Mouse (Mus musculus) stomach, embryonic 16.5 days (tissue): ENCODE results near the gene Zfp280b. TPM values are rescaled to one million over a fixed set of nuclear protein-coding genes. Genes with fewer than 3 reads are reported as not detected.
A peak's percentile ranks its signal among the peaks of the same experiment; 100 is the strongest.
"Not testable (repeated sequence)": the region's sequence is repeated elsewhere in the genome, so short reads cannot be mapped to it uniquely, and the experiment has no call there.

ENCODE experiments used
- ATAC-seq: fragments of 200-750 bp; cut with Nextera tagmentation; 2 replicates; pipeline ENCODE4 v1.8.0; 2017; ENCODE audit warnings: moderate number of reproducible peaks, moderate TSS enrichment; ENCODE audit not compliant: insufficient read depth, low FRiP score
- H3K27ac ChIP-seq: fragments of 300-500 bp; sonication (generic); 2 replicates; pipeline ENCODE4 v1.5.1; 2014; ENCODE audit warnings: low read length
- H3K27me3 ChIP-seq: fragments of 300-500 bp; sonication (generic); 2 replicates; pipeline ENCODE4 v1.6.1; 2014; ENCODE audit warnings: low read length, control low read depth, mixed read lengths; ENCODE audit not compliant: control insufficient read depth, insufficient read depth
- H3K36me3 ChIP-seq: fragments of 300-500 bp; sonication (generic); 2 replicates; pipeline ENCODE4 v1.6.1; 2014; ENCODE audit warnings: low read length; ENCODE audit not compliant: control insufficient read depth, insufficient read depth
- H3K4me1 ChIP-seq: fragments of 300-500 bp; sonication (generic); 2 replicates; pipeline ENCODE4 v1.6.1; 2014; ENCODE audit warnings: low read length, control low read depth, mixed read lengths; ENCODE audit not compliant: control insufficient read depth, insufficient read depth
- H3K4me2 ChIP-seq: fragments of 300-500 bp; sonication (generic); 2 replicates; pipeline ENCODE4 v1.6.1; 2014; ENCODE audit warnings: low read depth, low read length, mixed read lengths
- H3K4me3 ChIP-seq: fragments of 300-500 bp; sonication (generic); replicated peaks from 2 replicates; pipeline ENCODE4 v1.5.1; 2014; ENCODE audit warnings: mild to moderate bottlenecking, low read length
- H3K9ac ChIP-seq: fragments of 300-500 bp; sonication (generic); 2 replicates; pipeline ENCODE4 v1.6.1; 2014; ENCODE audit warnings: low read length
- H3K9me3 ChIP-seq: fragments of 300-500 bp; sonication (generic); replicated peaks from 2 replicates; pipeline ENCODE4 v1.6.1; 2016; ENCODE audit warnings: low read length, control low read depth; ENCODE audit not compliant: control insufficient read depth
- whole genome bisulfite sequencing: fragments of 180-500 bp; shearing (Covaris S2); extraction: QIAGEN DNeasy Blood & Tissue Kit; methylation state at CpG from one replicate; pipeline ENCODE4 v1.1.7; 2014; 5-methylcytosine and 5-hydroxymethylcytosine counted together
- polyA plus RNA-seq: library from polyadenylated mRNA; unstranded; fragments of >200 nt; fragmentation: Nextera tagmentation; extraction: Ambion mirVana; gene quantifications from 2 replicates; pipeline ENCODE4 v1.2.1, GENCODE M21; 2015

Zfp280b gene
- 15.7 and 15.9 TPM in 2 replicates for polyA plus RNA-seq

- Histone ChIP-seq H3K4me3 (peak within 1 kb of the TSS; percentile 85), H3K27ac (peak within 1 kb of the TSS; percentile 69; the same call in 1 of the 2 replicates), H3K36me3 (0 out of 2 replicates have a peak, but pooled peaks cover under 1% of the 10 kb centered on the region), H3K4me1 (no peaks in the 10 kb centered on the region), H3K9me3 (no peaks in the 10 kb centered on the region), H3K27me3 (no peaks in the 10 kb centered on the region), H3K9ac (peak within 1 kb of the TSS; percentile 94), H3K4me2 (peak within 1 kb of the TSS; percentile 75)
- ATAC-seq, result peak; percentile 98
- WGBS, result under 1% methylated on average over 58 of the region's 58 CpGs
These were observed at the start of gene Zfp280b for GRCm38 (mm10) chr10:76032402-76033118. Gene Zfp280b, plus strand, starts transcription at chr10:76032650.

- no peak overlapping the region for H3K27ac ChIP-seq
- H3K4me2 ChIP-seq, result no peak overlapping the region
- ATAC-seq, result no peak
- H3K4me1 ChIP-seq, result no peaks in the 10 kb centered on the region
- H3K36me3 ChIP-seq, result no peaks in the 10 kb centered on the region
- H3K4me3 ChIP-seq, result no peak overlapping the region
- WGBS, result 78% methylated on average over 4 of the region's 4 CpGs
- H3K9ac ChIP-seq, result no peak overlapping the region
- no peaks in the 10 kb centered on the region for H3K27me3 ChIP-seq
- H3K9me3 ChIP-seq, result no peaks in the 10 kb centered on the region
These were observed 41.9 kb upstream of the Zfp280b start for GRCm38 (mm10) chr10:75990430-75991042.

- Histone ChIP-seq H3K4me2 (no peak overlapping the region), H3K27me3 (no peaks in the 10 kb centered on the region), H3K27ac (no peak overlapping the region), H3K36me3 (no peaks in the 10 kb centered on the region), H3K9ac (no peak overlapping the region), H3K4me3 (no peak overlapping the region), H3K9me3 (no peaks in the 10 kb centered on the region), H3K4me1 (no peaks in the 10 kb centered on the region)
- no peak for ATAC-seq
- WGBS, result 84% methylated on average over 15 of the region's 15 CpGs
These were observed 38.7 kb upstream of the Zfp280b start for GRCm38 (mm10) chr10:75993616-75994240.

- 76% methylated on average over 12 of the region's 13 CpGs for WGBS
- not testable (repeated sequence) for H3K9ac ChIP-seq, H3K9me3 ChIP-seq, H3K4me3 ChIP-seq, H3K4me1 ChIP-seq, ATAC-seq, H3K27me3 ChIP-seq, H3K27ac ChIP-seq, H3K4me2 ChIP-seq, H3K36me3 ChIP-seq
These were observed 37.8 kb upstream of the Zfp280b start for GRCm38 (mm10) chr10:75994531-75995210.

GRCm38 (mm10) chr10:75995463-75995862, 37.0 kb upstream of the Zfp280b start:
- no peak for ATAC-seq
- Histone ChIP-seq H3K4me3 (no peak overlapping the region), H3K4me2 (no peak overlapping the region), H3K27ac (no peak overlapping the region), H3K27me3 (no peaks in the 10 kb centered on the region), H3K4me1 (no peaks in the 10 kb centered on the region), H3K9me3 (no peaks in the 10 kb centered on the region), H3K36me3 (no peaks in the 10 kb centered on the region), H3K9ac (no peak overlapping the region)
- WGBS, result 77% methylated on average over 11 of the region's 11 CpGs

GRCm38 (mm10) chr10:75996315-75996714, 36.1 kb upstream of the Zfp280b start:
- WGBS, result 15% methylated on average over 3 of the region's 3 CpGs
- no peak for ATAC-seq

GRCm38 (mm10) chr10:76001160-76001559, 31.3 kb upstream of the Zfp280b start:
- H3K27ac ChIP-seq, result no peak overlapping the region
- no peak overlapping the region for H3K4me3 ChIP-seq
- H3K9ac ChIP-seq, result no peak overlapping the region
- H3K27me3 ChIP-seq, result no peaks in the 10 kb centered on the region
- ATAC-seq, result no peak
- H3K4me1 ChIP-seq, result no peaks in the 10 kb centered on the region
- H3K36me3 ChIP-seq, result no peaks in the 10 kb centered on the region
- WGBS, result 31% methylated on average over 7 of the region's 7 CpGs
- no peaks in the 10 kb centered on the region for H3K9me3 ChIP-seq
- H3K4me2 ChIP-seq, result no peak overlapping the region

More at GRCm38 (mm10) chr10:75996315-75996714, 36.1 kb upstream of the Zfp280b start:
- H3K27me3 ChIP-seq, result no peaks in the 10 kb centered on the region
- no peaks in the 10 kb centered on the region for H3K36me3 ChIP-seq
- H3K4me2 ChIP-seq, result no peak overlapping the region
- H3K27ac ChIP-seq, result no peak overlapping the region
- H3K9me3 ChIP-seq, result no peaks in the 10 kb centered on the region
- no peak overlapping the region for H3K4me3 ChIP-seq
- H3K9ac ChIP-seq, result no peak overlapping the region
- no peaks in the 10 kb centered on the region for H3K4me1 ChIP-seq

GRCm38 (mm10) chr10:76002101-76002521, 30.3 kb upstream of the Zfp280b start:
- Histone ChIP-seq H3K4me1 (no peaks in the 10 kb centered on the region), H3K36me3 (no peaks in the 10 kb centered on the region), H3K4me2 (no peak overlapping the region), H3K4me3 (no peak overlapping the region), H3K9me3 (no peaks in the 10 kb centered on the region), H3K27me3 (no peaks in the 10 kb centered on the region), H3K9ac (no peak overlapping the region), H3K27ac (no peak overlapping the region)
- 25% methylated on average over 3 of the region's 3 CpGs for WGBS
- ATAC-seq, result no peak
